Mouse (Mus musculus): ENCODE data around the gene Ica1. TPM values are rescaled to one million over a fixed set of nuclear protein-coding genes. Genes with fewer than 3 reads are reported as not detected.

Gene Ica1
- polyA plus RNA-seq, 1 experiment: 48.6 TPM

- no peaks in the 10 kb centered on the region for H3K36me3 ChIP-seq (replicated peaks; ENCODE audit: low read length)
- TF ChIP-seq FLI1 (IDR thresholded peaks at IDR 0.05; ENCODE audit: low read length) (no peak), GATA1 (IDR thresholded peaks at IDR 0.05; ENCODE audit: borderline replicate concordance, low read length) (no peak)
- no peaks in the 10 kb centered on the region for H3K4me1 ChIP-seq
- H3K9me3 ChIP-seq: no peaks in the 10 kb centered on the region
- H3K27me3 ChIP-seq (replicated peaks): no peaks in the 10 kb centered on the region
- H3K4me3 ChIP-seq (replicated peaks): no peak overlapping the region
Measured at GRCm38 (mm10) chr6:8591665-8592064, 186.6 kb downstream of the Ica1 start.

DNA sequence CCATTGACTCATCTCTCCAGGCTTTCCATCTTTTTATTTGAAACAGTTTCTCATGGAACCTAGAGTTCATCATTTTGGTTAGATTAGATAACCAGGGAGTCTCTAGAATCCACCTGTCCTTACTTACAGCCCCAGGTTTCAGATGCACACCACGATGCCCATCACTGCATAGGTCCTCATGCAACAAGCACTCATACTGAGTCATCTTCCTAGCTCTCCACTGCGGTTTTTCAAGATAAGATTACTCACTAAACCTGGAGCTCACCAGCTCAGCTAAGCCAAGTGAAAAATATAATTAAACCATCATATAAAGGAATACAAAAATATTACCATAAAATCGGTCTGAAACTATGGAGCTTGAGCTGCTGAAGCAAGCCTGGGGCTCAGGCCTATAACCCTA, 194.4 kb downstream of the Ica1 start:
- H3K4me1 ChIP-seq: no peaks in the 10 kb centered on the region
- TF ChIP-seq FLI1 (IDR thresholded peaks at IDR 0.05; ENCODE audit: low read length) (no peak), GATA1 (IDR thresholded peaks at IDR 0.05; ENCODE audit: borderline replicate concordance, low read length) (no peak)
- no peaks in the 10 kb centered on the region for H3K27me3 ChIP-seq (replicated peaks)
- H3K4me3 ChIP-seq (replicated peaks): no peak overlapping the region
- H3K36me3 ChIP-seq (replicated peaks; ENCODE audit: low read length): no peaks in the 10 kb centered on the region
- H3K9me3 ChIP-seq: no peaks in the 10 kb centered on the region

DNA sequence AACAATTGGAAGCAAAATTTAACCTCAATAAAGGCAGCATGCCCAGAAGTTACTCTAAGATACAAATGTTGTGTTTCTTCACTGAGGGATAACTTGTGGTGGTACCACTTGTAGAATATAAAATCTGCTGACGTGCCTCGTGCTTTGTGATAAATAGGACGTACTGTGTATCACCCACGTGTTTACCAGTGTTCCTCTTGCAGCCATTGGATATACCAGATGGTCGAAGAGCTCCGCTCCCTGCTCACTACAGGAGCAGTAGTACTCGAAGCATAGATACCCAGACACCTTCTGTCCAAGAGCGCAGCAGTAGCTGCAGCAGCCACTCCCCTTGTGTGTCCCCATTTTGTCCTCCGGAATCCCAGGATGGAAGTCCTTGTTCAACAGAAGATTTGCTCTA, 195.9 kb downstream of the Ica1 start:
- TF ChIP-seq GATA1 (IDR thresholded peaks at IDR 0.05; ENCODE audit: borderline replicate concordance, low read length) (no peak), FLI1 (IDR thresholded peaks at IDR 0.05; ENCODE audit: low read length) (no peak)
- Histone ChIP-seq H3K9me3 (no peaks in the 10 kb centered on the region), H3K36me3 (replicated peaks; ENCODE audit: low read length) (no peaks in the 10 kb centered on the region), H3K4me1 (no peaks in the 10 kb centered on the region), H3K27me3 (replicated peaks) (no peaks in the 10 kb centered on the region), H3K4me3 (replicated peaks) (no peak overlapping the region)

Other genes with a start within 250 kb of the Ica1 start
- not detected in 2 replicates for gene Nxph1, start 169.9 kb upstream of the Ica1 start, polyA plus RNA-seq (2012; ENCODE audit: insufficient read depth, low replicate concordance)